Mouse (Mus musculus) hindbrain, embryonic 16.5 days (tissue): ENCODE results near the gene Las1l. TPM values are rescaled to one million over a fixed set of nuclear protein-coding genes. Genes with fewer than 3 reads are reported as not detected.

Experiments used
- ATAC-seq: fragments of 200-750 bp; cut with Nextera tagmentation; 2 replicates; pipeline ENCODE4 v1.8.0; 2017; ENCODE audit warnings: moderate TSS enrichment, moderate library complexity
- H3K27ac ChIP-seq: fragments of 300-500 bp; sonication (generic); 2 replicates; pipeline ENCODE4 v1.5.1; 2014; ENCODE audit warnings: low read depth, mild to moderate bottlenecking, control low read depth, low read length, moderate library complexity
- H3K27me3 ChIP-seq: fragments of 300-500 bp; sonication (generic); replicated peaks from 2 replicates; pipeline ENCODE4 v1.6.1; 2014; ENCODE audit warnings: low read length; ENCODE audit not compliant: control insufficient read depth, insufficient read depth
- H3K36me3 ChIP-seq: fragments of 300-500 bp; sonication (generic); 2 replicates; pipeline ENCODE4 v1.6.1; 2014; ENCODE audit warnings: mild to moderate bottlenecking, low read length, moderate library complexity, mixed read lengths; ENCODE audit not compliant: control insufficient read depth, insufficient read depth
- H3K4me1 ChIP-seq: fragments of 300-500 bp; sonication (generic); 2 replicates; pipeline ENCODE4 v1.6.1; 2014; ENCODE audit warnings: low read depth, low read length; ENCODE audit not compliant: control insufficient read depth, insufficient read depth
- H3K4me2 ChIP-seq: fragments of 300-500 bp; sonication (generic); 2 replicates; pipeline ENCODE4 v1.6.1; 2014; ENCODE audit warnings: mild to moderate bottlenecking, low read length, control low read depth, moderate library complexity
- H3K4me3 ChIP-seq: fragments of 300-500 bp; sonication (generic); 2 replicates; pipeline ENCODE4 v1.5.1; 2014; ENCODE audit warnings: mild to moderate bottlenecking, low read length, control low read depth, moderate library complexity
- H3K9ac ChIP-seq: fragments of 300-500 bp; sonication (generic); 2 replicates; pipeline ENCODE4 v1.6.1; 2014; ENCODE audit warnings: low read depth, mild to moderate bottlenecking, control low read depth, low read length, moderate library complexity
- H3K9me3 ChIP-seq: fragments of 300-500 bp; sonication (generic); 2 replicates; pipeline ENCODE4 v1.6.1; 2014; ENCODE audit warnings: mild to moderate bottlenecking, low read length, moderate library complexity; ENCODE audit not compliant: control insufficient read depth
- WGBS: fragments of 180-500 bp; shearing (Covaris S2); extraction: QIAGEN DNeasy Blood & Tissue Kit; methylation state at CpG from one replicate; pipeline ENCODE4 v1.1.7; 2014; 5-methylcytosine and 5-hydroxymethylcytosine counted together
- polyA plus RNA-seq: library from polyadenylated mRNA; unstranded; fragments of >200 nt; fragmentation: Nextera tagmentation; extraction: Ambion mirVana; gene quantifications from 2 replicates; pipeline ENCODE4 v1.2.1, GENCODE M21; 2015

The Las1l gene
- polyA plus RNA-seq: 107 and 112 TPM in 2 replicates

- peak; percentile 100 for ATAC-seq
- WGBS: 23% methylated on average over 42 of the region's 42 CpGs
- Histone ChIP-seq H3K27ac (peak within 1 kb of the TSS; percentile 39), H3K9ac (peak within 1 kb of the TSS; percentile 58), H3K36me3 (no peaks in the 10 kb centered on the region), H3K4me2 (peak within 1 kb of the TSS; percentile 67), H3K4me3 (peak within 1 kb of the TSS; percentile 56), H3K9me3 (no peaks in the 10 kb centered on the region), H3K27me3 (no peaks in the 10 kb centered on the region), H3K4me1 (peaks cover 5% of the 10 kb centered on the region)
Measured at GRCm38 (mm10) chrX:95956497-95957293, at the start of gene Las1l. Gene Las1l, minus strand, starts transcription at chrX:95956962.

DNA sequence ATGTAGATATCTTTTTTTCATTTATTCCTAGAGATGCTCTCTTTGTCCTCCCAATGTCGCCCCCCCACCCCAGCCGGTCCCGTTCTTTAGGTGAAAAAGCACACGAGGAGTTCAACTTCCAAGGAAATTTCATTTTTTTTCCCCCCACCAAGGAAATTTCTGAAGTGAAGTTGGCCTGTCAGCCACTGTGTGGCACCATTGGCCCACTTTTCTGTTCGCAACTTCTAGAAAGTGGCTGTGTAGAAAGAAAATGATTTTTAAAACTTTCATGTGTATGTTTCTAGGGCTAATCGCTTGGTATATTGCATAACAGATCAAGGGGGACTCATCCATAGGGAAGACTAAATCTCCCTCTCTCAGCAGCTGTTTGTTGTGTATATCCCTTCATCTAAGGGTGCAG is 49.6 kb upstream of the Las1l start:
- ATAC-seq: no peak
- Histone ChIP-seq H3K4me1 (no peaks in the 10 kb centered on the region), H3K4me2 (no peak overlapping the region), H3K27me3 (no peaks in the 10 kb centered on the region), H3K36me3 (no peaks in the 10 kb centered on the region), H3K9ac (no peak overlapping the region), H3K27ac (no peak overlapping the region), H3K4me3 (no peak overlapping the region), H3K9me3 (no peaks in the 10 kb centered on the region)
- 78% methylated on average over 6 of the region's 6 CpGs for WGBS

DNA sequence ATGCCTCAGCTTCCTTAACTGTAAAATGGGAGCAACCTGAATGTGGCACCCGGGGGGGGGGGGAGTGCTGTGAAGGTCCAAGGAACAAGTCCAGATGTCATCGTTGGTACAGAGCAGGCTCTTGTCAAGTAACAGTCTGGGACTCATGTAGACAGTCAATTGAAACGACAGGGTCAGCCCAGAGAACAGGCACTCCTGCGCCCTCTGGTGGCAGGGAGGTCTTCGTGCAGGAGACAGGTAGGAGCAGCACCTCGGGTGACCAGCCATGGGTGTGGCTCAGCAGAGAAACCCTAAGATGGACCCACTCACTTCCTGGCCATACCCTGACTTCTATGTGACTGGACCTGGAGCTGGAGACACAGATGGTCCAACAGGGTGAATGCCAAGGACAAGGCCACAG is 42.8 kb upstream of the Las1l start:
- no peak for ATAC-seq
- Histone ChIP-seq H3K36me3 (no peaks in the 10 kb centered on the region), H3K9ac (no peak overlapping the region), H3K4me1 (no peaks in the 10 kb centered on the region), H3K9me3 (no peaks in the 10 kb centered on the region), H3K27me3 (no peaks in the 10 kb centered on the region), H3K4me2 (no peak overlapping the region), H3K27ac (no peak overlapping the region), H3K4me3 (no peak overlapping the region)
- 69% methylated on average over 5 of the region's 6 CpGs for WGBS

DNA sequence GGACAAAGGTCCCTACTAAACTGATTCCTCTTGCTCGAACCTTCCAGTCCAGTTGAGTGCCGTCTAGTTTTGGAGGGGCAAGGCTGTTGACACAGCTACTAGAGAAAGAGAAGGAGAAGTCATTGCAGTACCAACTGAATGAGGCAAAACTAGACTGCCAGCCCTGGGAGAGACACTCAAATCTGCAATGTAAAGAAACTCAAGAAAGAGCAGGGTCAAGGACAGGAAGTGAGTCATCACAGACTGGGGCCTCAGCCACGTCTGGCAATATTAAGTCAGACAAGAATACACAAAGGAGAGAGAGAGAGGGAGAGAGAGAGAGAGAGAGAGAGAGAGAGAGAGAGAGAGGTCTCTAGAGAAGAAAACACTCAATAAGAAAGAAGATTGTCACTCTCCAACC is 36.4 kb upstream of the Las1l start:
- H3K36me3 ChIP-seq: no peaks in the 10 kb centered on the region
- ATAC-seq: no peak
- H3K27me3 ChIP-seq: no peaks in the 10 kb centered on the region
- WGBS: 69% methylated on average over 3 of the region's 3 CpGs
- no peak overlapping the region for H3K4me3 ChIP-seq
- H3K9me3 ChIP-seq: no peaks in the 10 kb centered on the region
- H3K4me2 ChIP-seq: no peak overlapping the region
- H3K27ac ChIP-seq: no peak overlapping the region
- no peak overlapping the region for H3K9ac ChIP-seq
- H3K4me1 ChIP-seq: no peaks in the 10 kb centered on the region

GRCm38 (mm10) chrX:95969936-95970335 is 13.2 kb upstream of the Las1l start:
- H3K4me3 ChIP-seq: no peak overlapping the region
- H3K36me3 ChIP-seq: no peaks in the 10 kb centered on the region
- H3K9ac ChIP-seq: no peak overlapping the region
- no peak overlapping the region for H3K27ac ChIP-seq
- WGBS: 57% methylated on average over 9 of the region's 9 CpGs
- no peaks in the 10 kb centered on the region for H3K9me3 ChIP-seq
- ATAC-seq: no peak
- no peak overlapping the region for H3K4me2 ChIP-seq
- H3K27me3 ChIP-seq: no peaks in the 10 kb centered on the region
- no peaks in the 10 kb centered on the region for H3K4me1 ChIP-seq

DNA sequence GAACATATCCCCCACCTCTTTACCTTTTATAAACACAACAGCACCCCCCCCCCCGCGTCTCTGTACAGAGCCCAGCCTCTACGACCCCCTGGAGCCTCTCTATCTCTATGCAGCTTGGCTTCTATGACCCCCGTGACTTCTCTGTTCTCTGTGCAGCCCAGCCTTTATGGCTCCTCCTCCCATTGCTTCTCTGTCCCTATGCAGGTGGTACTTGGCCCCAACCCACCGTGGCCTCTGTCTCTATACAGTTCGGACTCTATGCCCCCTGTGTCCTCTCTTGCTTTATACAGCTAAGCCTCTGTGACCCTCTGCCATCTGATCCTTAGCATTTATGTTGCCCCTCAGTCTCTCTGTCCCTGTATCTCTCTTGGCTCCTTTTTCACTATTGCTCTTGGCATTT is 12.4 kb upstream of the Las1l start:
- no peaks in the 10 kb centered on the region for H3K36me3 ChIP-seq
- no peak overlapping the region for H3K4me3 ChIP-seq
- WGBS: 38% methylated on average over 6 of the region's 6 CpGs
- no peaks in the 10 kb centered on the region for H3K9me3 ChIP-seq
- H3K4me2 ChIP-seq: peak overlapping the region; percentile 15; the same call in 1 of the 2 replicates
- no peaks in the 10 kb centered on the region for H3K27me3 ChIP-seq
- H3K4me1 ChIP-seq: no peaks in the 10 kb centered on the region
- H3K9ac ChIP-seq: no peak overlapping the region
- ATAC-seq: no peak
- no peak overlapping the region for H3K27ac ChIP-seq

DNA sequence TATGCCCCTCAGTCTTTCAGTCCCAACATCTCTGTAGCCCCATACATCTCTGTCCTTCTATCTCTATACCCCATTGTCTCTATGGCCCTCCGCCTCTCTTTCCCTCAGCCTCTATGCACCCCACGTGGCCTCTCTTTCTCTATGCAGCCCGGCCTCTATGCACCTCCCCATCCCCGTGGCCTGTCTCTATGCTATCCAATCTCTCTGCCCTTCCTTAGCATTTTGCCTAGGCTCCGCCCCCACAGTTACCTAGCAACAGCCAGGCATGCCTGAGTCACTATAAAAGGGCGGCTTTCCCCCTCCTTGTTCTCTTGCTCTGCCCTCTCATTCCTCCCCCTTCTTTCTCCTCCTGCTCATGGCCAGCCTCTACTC is 11.8 kb upstream of the Las1l start:
- no peaks in the 10 kb centered on the region for H3K4me1 ChIP-seq
- peak overlapping the region; percentile 53 for H3K27ac ChIP-seq
- no peaks in the 10 kb centered on the region for H3K9me3 ChIP-seq
- H3K4me3 ChIP-seq: peak overlapping the region; percentile 38
- no peaks in the 10 kb centered on the region for H3K36me3 ChIP-seq
- WGBS: 17% methylated on average over 6 of the region's 6 CpGs
- H3K4me2 ChIP-seq: peak overlapping the region; percentile 56
- ATAC-seq: peak; percentile 95
- peak overlapping the region; percentile 55 for H3K9ac ChIP-seq
- no peaks in the 10 kb centered on the region for H3K27me3 ChIP-seq

DNA sequence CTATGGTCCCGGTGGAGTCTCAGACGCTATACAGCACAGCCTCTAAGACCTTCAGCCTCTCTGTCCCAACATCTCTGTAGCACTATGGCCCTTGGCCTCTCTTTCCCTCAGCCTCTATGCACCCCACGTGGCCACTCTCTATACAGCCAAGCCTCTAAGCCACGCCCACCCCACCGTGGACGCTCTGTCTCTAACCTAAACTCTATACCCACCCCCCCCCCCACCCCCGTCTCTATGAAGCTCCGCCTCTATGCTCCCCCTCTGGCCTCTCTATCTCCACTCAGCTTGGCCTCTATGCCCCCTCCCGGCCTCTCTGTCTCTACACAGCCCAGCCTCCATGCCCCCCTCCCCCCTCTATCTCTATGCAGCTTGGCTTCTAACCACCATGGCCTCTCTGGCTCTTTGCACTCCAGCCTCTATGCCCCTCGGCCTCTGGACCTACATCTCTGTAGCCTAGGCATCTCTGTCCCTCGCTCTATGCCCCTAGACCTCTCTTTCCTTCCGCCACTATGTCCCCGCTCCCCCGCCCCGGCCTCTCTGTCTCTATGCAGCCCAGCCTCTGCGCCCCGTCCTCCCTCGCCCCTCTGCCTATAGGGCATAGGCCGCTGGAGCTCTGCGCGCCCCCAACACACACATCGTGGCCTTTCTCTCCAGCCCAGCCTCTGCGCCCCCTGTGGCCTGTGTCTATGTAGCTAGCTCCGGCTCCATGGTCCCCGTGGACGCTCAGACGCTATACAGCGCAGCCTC is 11.3 kb upstream of the Las1l start:
- Histone ChIP-seq H3K36me3 (no peaks in the 10 kb centered on the region), H3K27me3 (no peaks in the 10 kb centered on the region), H3K4me2 (peak overlapping the region; percentile 56), H3K9me3 (no peaks in the 10 kb centered on the region), H3K27ac (peak overlapping the region; percentile 53), H3K4me1 (no peaks in the 10 kb centered on the region), H3K4me3 (peak overlapping the region; percentile 38), H3K9ac (peak overlapping the region; percentile 55)
- 25% methylated on average over 28 of the region's 28 CpGs for WGBS
- ATAC-seq: peak; percentile 89

DNA sequence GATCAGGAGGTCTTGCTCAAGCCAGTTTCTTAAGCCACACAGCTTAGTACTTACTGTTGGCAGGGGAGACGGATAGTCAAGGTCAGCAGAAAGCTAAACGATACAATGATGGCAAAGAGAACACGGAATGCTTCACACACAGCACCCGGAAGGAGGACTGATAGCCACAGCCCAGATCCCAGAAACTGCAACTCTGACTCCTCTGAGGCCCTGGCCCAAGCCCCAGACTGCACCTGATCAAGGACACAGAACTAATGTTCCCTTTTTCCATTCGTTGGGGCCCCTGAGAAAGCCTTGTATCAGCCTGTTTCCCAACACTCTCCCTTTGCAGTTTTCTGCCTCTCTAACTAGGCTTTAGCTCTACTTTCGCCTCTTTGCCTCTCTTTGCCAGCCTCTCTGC is 8.3 kb upstream of the Las1l start:
- no peaks in the 10 kb centered on the region for H3K4me1 ChIP-seq
- H3K27me3 ChIP-seq: no peaks in the 10 kb centered on the region
- no peak overlapping the region for H3K4me3 ChIP-seq
- H3K4me2 ChIP-seq: no peak overlapping the region
- H3K9me3 ChIP-seq: no peaks in the 10 kb centered on the region
- no peak overlapping the region for H3K9ac ChIP-seq
- ATAC-seq: no peak
- WGBS: 86% methylated on average over 6 of the region's 6 CpGs
- no peak overlapping the region for H3K27ac ChIP-seq
- no peaks in the 10 kb centered on the region for H3K36me3 ChIP-seq
